Mouse (Mus musculus) erythroblast, embryonic 14.5 days (primary cell): ENCODE results near the gene Polg. TPM values are rescaled to one million over a fixed set of nuclear protein-coding genes. Genes with fewer than 3 reads are reported as not detected.

ENCODE experiments used
- H3K27me3 ChIP-seq: 2 replicates; pipeline ENCODE4 v1.6.1; 2012; ENCODE audit warnings: inconsistent platforms; ENCODE audit not compliant: control insufficient read depth
- H3K36me3 ChIP-seq: 2 replicates; pipeline ENCODE4 v1.6.1; 2012; ENCODE audit warnings: mild to moderate bottlenecking, inconsistent platforms; ENCODE audit not compliant: control insufficient read depth
- H3K4me1 ChIP-seq: 2 replicates; pipeline ENCODE4 v1.6.1; 2012; ENCODE audit warnings: inconsistent platforms; ENCODE audit not compliant: control insufficient read depth
- H3K4me3 ChIP-seq: replicated peaks from 2 replicates; pipeline ENCODE3; 2012; ENCODE audit warnings: moderate library complexity, mild to moderate bottlenecking, inconsistent platforms
- H3K9me3 ChIP-seq: 2 replicates; pipeline ENCODE4 v1.6.1; 2012; ENCODE audit warnings: low read length, inconsistent platforms, mixed read lengths; ENCODE audit not compliant: control insufficient read depth
- GATA1 ChIP-seq: IDR thresholded peaks from 2 replicates; pipeline ENCODE4 v1.6.1; 2012; ENCODE audit warnings: low read length, inconsistent platforms, mixed read lengths
- TAL1 ChIP-seq: IDR thresholded peaks from 3 replicates; pipeline ENCODE4 v1.6.1; 2012; ENCODE audit warnings: low read length, inconsistent platforms, mixed read lengths
- polyA plus RNA-seq: library from polyadenylated mRNA; stranded (reverse); fragments of >175 nt; gene quantifications from 2 replicates; pipeline ENCODE4 v1.2.3, GENCODE M21; 2012

The Polg gene
- polyA plus RNA-seq, 1 experiment, result 1.5 TPM

- no peak for TF ChIP-seq GATA1
- TF ChIP-seq TAL1, result no peak
- peaks cover 87% of the 10 kb centered on the region for H3K36me3 ChIP-seq
- H3K4me3 ChIP-seq, result no peak overlapping the region
- H3K9me3 ChIP-seq, result no peaks in the 10 kb centered on the region
- peaks cover 18% of the 10 kb centered on the region for H3K4me1 ChIP-seq
- no peaks in the 10 kb centered on the region for H3K27me3 ChIP-seq
These were observed 67.7 kb downstream of the Polg start for GRCm38 (mm10) chr7:79398426-79398825.

- Histone ChIP-seq H3K4me3 (no peak overlapping the region), H3K36me3 (peaks cover 77% of the 10 kb centered on the region), H3K4me1 (peaks cover 27% of the 10 kb centered on the region), H3K9me3 (no peaks in the 10 kb centered on the region), H3K27me3 (no peaks in the 10 kb centered on the region)
- TF ChIP-seq GATA1 (no peak), TAL1 (no peak)
These were observed 68.7 kb downstream of the Polg start for GRCm38 (mm10) chr7:79397446-79397963.

Other genes starting within 250 kb of the Polg start
- gene Abhd2, start 193.2 kb downstream of the Polg start, polyA plus RNA-seq, result 1.0 and 1.6 TPM in 2 replicates
- gene Rlbp1, start 79.3 kb downstream of the Polg start, polyA plus RNA-seq, result not detected in 2 replicates
- gene Fanci, start 74.4 kb downstream of the Polg start, polyA plus RNA-seq, result 0.13 and 0.22 TPM in 2 replicates
- 0.08 and 0.28 TPM in 2 replicates for gene Rhcg, start 151.3 kb upstream of the Polg start, polyA plus RNA-seq
- 1.7 and 1.9 TPM in 2 replicates for gene Ticrr, start 193.8 kb upstream of the Polg start, polyA plus RNA-seq
- gene Kif7, start 249.4 kb upstream of the Polg start, polyA plus RNA-seq, result 0.01 and 0.05 TPM in 2 replicates